Mouse (Mus musculus): ENCODE results near the gene Lmln.

DNA sequence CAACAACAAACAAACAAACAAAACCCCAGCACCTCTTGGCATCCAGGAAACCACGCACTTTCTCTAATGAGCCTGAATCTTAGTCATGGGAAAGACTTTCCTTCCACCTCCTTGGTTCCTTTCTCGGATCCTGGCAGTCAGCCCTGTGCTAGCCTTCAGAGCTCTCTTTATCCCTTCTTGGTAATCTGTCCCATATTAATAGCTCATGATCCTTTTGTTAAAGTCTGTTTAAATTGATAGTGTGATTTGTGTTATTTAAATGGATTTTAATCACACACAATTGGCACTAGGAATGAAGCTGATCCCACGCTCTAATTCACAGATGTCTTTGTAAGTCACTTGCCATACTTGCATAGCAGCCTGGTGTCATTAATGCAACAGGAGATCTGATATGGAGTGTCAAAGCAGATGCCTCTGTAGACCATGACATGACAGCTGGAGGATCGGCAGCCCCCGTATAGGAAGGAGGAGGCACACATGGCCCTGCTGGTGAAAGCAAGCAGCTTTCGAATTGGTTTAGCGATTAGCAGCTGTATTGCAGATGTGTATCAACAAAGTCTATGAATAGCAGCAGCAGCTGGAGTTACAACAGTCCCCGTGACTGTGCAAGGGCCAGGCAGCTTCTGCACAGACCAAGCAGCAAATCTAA is 37.7 kb upstream of the Lmln start:
- TF ChIP-seq CTCF (conservative IDR thresholded peaks at IDR 0.05; ENCODE audit: low read length) (no peak), POU5F1 (IDR thresholded peaks at IDR 0.05; ENCODE audit: borderline replicate concordance, low read length) (no peak), NANOG (IDR thresholded peaks at IDR 0.05; ENCODE audit: borderline replicate concordance, low read length) (no peak)
